Mouse (Mus musculus): ENCODE results near the gene Ptprr.

GRCm38 (mm10) chr10:116300824-116301223 lies 282.8 kb downstream of the Ptprr start:
- TF ChIP-seq POLR2A (IDR thresholded peaks at IDR 0.05; ENCODE audit: low read depth, low read length) (no peak), CTCF (conservative IDR thresholded peaks at IDR 0.05; ENCODE audit: insufficient read depth, insufficient read length, low read depth, low read length) (no peak)
